Mouse (Mus musculus): ENCODE measurements around the gene Scai. TPM values are rescaled to one million over a fixed set of nuclear protein-coding genes. Genes with fewer than 3 reads are reported as not detected.
"Not testable (repeated sequence)": the region's sequence is repeated elsewhere in the genome, so short reads cannot be mapped to it uniquely, and the experiment has no call there.

Gene Scai
- polyA plus RNA-seq, 1 experiment from 2014 or later = 16.6 TPM

DNA sequence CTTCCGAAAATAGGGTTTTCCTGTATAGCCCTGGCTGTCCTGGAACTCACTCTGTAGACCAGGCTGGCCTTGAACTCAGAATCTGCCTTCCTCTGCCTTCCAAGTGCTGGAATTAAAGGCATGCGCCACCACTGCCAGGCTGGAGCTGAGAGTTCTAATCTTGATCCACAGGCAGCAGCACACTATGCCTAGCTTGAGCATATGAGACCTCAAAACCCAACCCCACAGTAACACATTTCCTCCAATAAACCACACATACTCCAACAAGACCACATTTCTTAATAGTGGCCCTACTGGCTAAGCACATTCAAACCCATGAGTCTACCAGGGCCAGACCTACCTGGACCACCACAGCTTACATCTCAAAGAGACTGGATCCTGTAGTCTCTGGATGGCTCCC is 74.0 kb downstream of the Scai start:
- WGBS = 92% methylated on average over 2 of the region's 2 CpGs
- peaks cover 15% of the 10 kb centered on the region; the same call in 1 of the 2 replicates for H3K36me3 ChIP-seq (ENCODE audit: control insufficient read depth, insufficient read depth, low read length)
- ATAC-seq (ENCODE audit: insufficient number of reproducible peaks, insufficient read depth, low FRiP score, low read depth) = no peak

DNA sequence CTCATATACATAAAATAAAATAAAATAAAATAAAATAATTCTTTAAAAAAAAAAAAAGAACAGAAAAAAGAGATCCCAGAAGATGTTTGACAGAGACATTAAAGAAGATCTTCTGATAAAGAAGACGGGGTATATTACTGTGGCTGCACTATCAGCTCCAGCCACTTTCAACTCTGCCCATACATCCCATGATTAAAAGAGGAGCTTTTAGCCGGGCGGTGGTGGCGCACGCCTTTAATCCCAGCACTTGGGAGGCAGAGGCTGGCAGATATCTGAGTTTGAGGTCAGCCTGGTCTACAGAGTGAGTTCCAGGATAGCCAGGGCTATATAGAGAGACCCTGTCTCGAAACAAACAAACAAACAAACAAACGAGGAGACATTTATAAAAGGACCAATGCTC is 76.4 kb downstream of the Scai start:
- H3K27me3 ChIP-seq (ENCODE audit: control insufficient read depth, insufficient read depth, low read length) = no peaks in the 10 kb centered on the region
- no peak overlapping the region for H3K4me2 ChIP-seq (replicated peaks; ENCODE audit: low read depth, low read length)
- H3K9me3 ChIP-seq (ENCODE audit: control insufficient read depth, low read depth, low read length) = no peaks in the 10 kb centered on the region
- H3K4me1 ChIP-seq (ENCODE audit: control insufficient read depth, insufficient read depth, low read length) = no peaks in the 10 kb centered on the region
- no peak overlapping the region for H3K27ac ChIP-seq (ENCODE audit: low read length)
- no peak overlapping the region for H3K4me3 ChIP-seq (ENCODE audit: low read depth, low read length)
- ATAC-seq (ENCODE audit: insufficient number of reproducible peaks, insufficient read depth, low FRiP score, low read depth) = no peak
- no peak overlapping the region for H3K9ac ChIP-seq (replicated peaks; ENCODE audit: low read depth, low read length)
- peaks cover 10% of the 10 kb centered on the region; the same call in 1 of the 2 replicates for H3K36me3 ChIP-seq (ENCODE audit: control insufficient read depth, insufficient read depth, low read length)
- WGBS = 89% methylated on average over 7 of the region's 7 CpGs

More for the DNA sequence above, 74.0 kb downstream of the Scai start:
- Histone ChIP-seq H3K4me1 (ENCODE audit: control insufficient read depth, insufficient read depth, low read length) (no peaks in the 10 kb centered on the region), H3K9me3 (ENCODE audit: control insufficient read depth, low read depth, low read length) (no peaks in the 10 kb centered on the region), H3K4me2 (replicated peaks; ENCODE audit: low read depth, low read length) (no peak overlapping the region), H3K4me3 (ENCODE audit: low read depth, low read length) (no peak overlapping the region), H3K9ac (replicated peaks; ENCODE audit: low read depth, low read length) (no peak overlapping the region), H3K27me3 (ENCODE audit: control insufficient read depth, insufficient read depth, low read length) (no peaks in the 10 kb centered on the region), H3K27ac (ENCODE audit: low read length) (no peak overlapping the region)

DNA sequence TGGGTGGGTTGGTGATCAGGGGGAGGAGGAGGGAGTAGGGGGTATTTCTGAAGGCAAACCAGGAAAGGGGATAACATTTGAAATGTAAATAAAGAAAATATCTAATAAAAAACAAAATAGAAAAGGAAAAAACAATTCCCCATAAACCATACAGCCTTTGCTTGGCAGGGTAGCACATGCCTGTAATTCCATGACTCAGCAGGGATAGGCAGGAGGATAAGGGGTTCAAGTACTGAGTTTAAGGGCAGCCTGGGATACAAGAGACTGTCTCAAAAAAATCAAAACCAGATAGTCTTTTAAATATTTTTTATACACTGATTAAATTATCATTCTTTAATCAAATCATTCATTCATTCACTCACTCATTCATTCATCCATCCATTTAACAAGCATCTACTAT is 80.0 kb downstream of the Scai start:
- no peak for ATAC-seq (ENCODE audit: insufficient number of reproducible peaks, insufficient read depth, low FRiP score, low read depth)

GRCm38 (mm10) chr2:39109712-39110111 is 80.8 kb downstream of the Scai start:
- not testable (repeated sequence) for H3K4me2 ChIP-seq (replicated peaks; ENCODE audit: low read depth, low read length); H3K27ac ChIP-seq (ENCODE audit: low read length); ATAC-seq (ENCODE audit: insufficient number of reproducible peaks, insufficient read depth, low FRiP score, low read depth); H3K9me3 ChIP-seq (ENCODE audit: control insufficient read depth, low read depth, low read length); H3K36me3 ChIP-seq (ENCODE audit: control insufficient read depth, insufficient read depth, low read length); H3K9ac ChIP-seq (replicated peaks; ENCODE audit: low read depth, low read length); H3K4me1 ChIP-seq (ENCODE audit: control insufficient read depth, insufficient read depth, low read length); H3K27me3 ChIP-seq (ENCODE audit: control insufficient read depth, insufficient read depth, low read length); H3K4me3 ChIP-seq (ENCODE audit: low read depth, low read length)

More for the DNA sequence above, 80.0 kb downstream of the Scai start:
- no peak overlapping the region for H3K27ac ChIP-seq (ENCODE audit: low read length)
- no peaks in the 10 kb centered on the region for H3K4me1 ChIP-seq (ENCODE audit: control insufficient read depth, insufficient read depth, low read length)
- H3K4me3 ChIP-seq (ENCODE audit: low read depth, low read length) = no peak overlapping the region
- H3K27me3 ChIP-seq (ENCODE audit: control insufficient read depth, insufficient read depth, low read length) = no peaks in the 10 kb centered on the region
- no peak overlapping the region for H3K4me2 ChIP-seq (replicated peaks; ENCODE audit: low read depth, low read length)
- no peaks in the 10 kb centered on the region for H3K9me3 ChIP-seq (ENCODE audit: control insufficient read depth, low read depth, low read length)
- peaks cover 4% of the 10 kb centered on the region; the same call in 1 of the 2 replicates for H3K36me3 ChIP-seq (ENCODE audit: control insufficient read depth, insufficient read depth, low read length)
- H3K9ac ChIP-seq (replicated peaks; ENCODE audit: low read depth, low read length) = no peak overlapping the region

- not testable (repeated sequence) for H3K27ac ChIP-seq (ENCODE audit: low read length); H3K36me3 ChIP-seq (ENCODE audit: control insufficient read depth, insufficient read depth, low read length)
- WGBS = 91% methylated on average over 1 of the region's 1 CpGs
These were observed 90.6 kb downstream of the Scai start for GRCm38 (mm10) chr2:39099951-39100350.

DNA sequence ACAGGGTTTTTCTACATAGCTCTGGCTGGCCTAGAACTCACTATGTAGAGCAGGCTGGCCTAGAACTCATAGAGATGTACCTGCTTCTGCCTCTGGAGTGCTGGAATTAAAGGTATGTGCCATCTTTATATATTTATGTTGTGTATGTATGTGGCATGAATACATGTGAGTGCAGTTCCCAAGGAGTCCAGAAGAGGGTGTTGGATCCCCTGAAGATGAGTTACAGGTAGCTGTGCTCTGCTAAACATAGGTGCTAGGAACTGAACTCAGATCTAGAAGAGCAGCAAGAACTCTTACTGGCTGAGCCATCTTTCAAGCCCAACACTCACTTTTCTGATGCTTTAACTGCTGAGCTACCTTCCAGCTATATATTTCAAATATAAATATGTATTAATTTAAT is 92.5 kb downstream of the Scai start:
- no peaks in the 10 kb centered on the region for H3K27me3 ChIP-seq (ENCODE audit: control insufficient read depth, insufficient read depth, low read length)
- no peak overlapping the region for H3K4me3 ChIP-seq (ENCODE audit: low read depth, low read length)
- no peak for ATAC-seq (ENCODE audit: insufficient number of reproducible peaks, insufficient read depth, low FRiP score, low read depth)
- H3K36me3 ChIP-seq (ENCODE audit: control insufficient read depth, insufficient read depth, low read length) = peaks cover 6% of the 10 kb centered on the region; the same call in 1 of the 2 replicates
- H3K4me2 ChIP-seq (replicated peaks; ENCODE audit: low read depth, low read length) = no peak overlapping the region
- no peak overlapping the region for H3K9ac ChIP-seq (replicated peaks; ENCODE audit: low read depth, low read length)
- no peaks in the 10 kb centered on the region for H3K4me1 ChIP-seq (ENCODE audit: control insufficient read depth, insufficient read depth, low read length)
- H3K27ac ChIP-seq (ENCODE audit: low read length) = no peak overlapping the region
- H3K9me3 ChIP-seq (ENCODE audit: control insufficient read depth, low read depth, low read length) = no peaks in the 10 kb centered on the region

More at GRCm38 (mm10) chr2:39099951-39100350, 90.6 kb downstream of the Scai start:
- H3K4me3 ChIP-seq (ENCODE audit: low read depth, low read length); H3K4me2 ChIP-seq (replicated peaks; ENCODE audit: low read depth, low read length); H3K9ac ChIP-seq (replicated peaks; ENCODE audit: low read depth, low read length); ATAC-seq (ENCODE audit: insufficient number of reproducible peaks, insufficient read depth, low FRiP score, low read depth); H3K27me3 ChIP-seq (ENCODE audit: control insufficient read depth, insufficient read depth, low read length); H3K9me3 ChIP-seq (ENCODE audit: control insufficient read depth, low read depth, low read length); H3K4me1 ChIP-seq (ENCODE audit: control insufficient read depth, insufficient read depth, low read length): not testable (repeated sequence)

DNA sequence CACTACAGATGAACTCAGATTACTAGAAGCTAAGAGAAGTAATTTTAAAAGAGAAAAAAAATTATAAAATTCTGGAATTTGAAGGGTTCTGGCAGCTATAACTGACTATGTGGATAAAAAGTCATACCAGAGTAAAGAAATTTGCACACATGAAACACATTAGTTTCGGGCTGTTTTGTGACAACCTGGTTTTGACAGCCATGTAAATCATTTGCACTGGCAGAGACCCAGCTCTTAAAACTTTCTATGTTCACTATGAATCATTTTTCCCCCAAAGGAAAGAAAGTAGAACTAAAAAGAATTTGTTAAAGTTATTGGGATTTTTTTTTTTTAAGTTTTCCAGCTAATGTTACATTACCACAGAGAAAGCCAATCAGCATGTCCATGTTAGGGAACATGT is 98.6 kb downstream of the Scai start:
- no peaks in the 10 kb centered on the region for H3K27me3 ChIP-seq (ENCODE audit: control insufficient read depth, insufficient read depth, low read length)
- 70% methylated on average over 1 of the region's 1 CpGs for WGBS
- no peak overlapping the region for H3K27ac ChIP-seq (ENCODE audit: low read length)
- no peak for ATAC-seq (ENCODE audit: insufficient number of reproducible peaks, insufficient read depth, low FRiP score, low read depth)
- peaks cover 6% of the 10 kb centered on the region; the same call in 1 of the 2 replicates for H3K36me3 ChIP-seq (ENCODE audit: control insufficient read depth, insufficient read depth, low read length)
- H3K4me1 ChIP-seq (ENCODE audit: control insufficient read depth, insufficient read depth, low read length) = no peaks in the 10 kb centered on the region
- no peak overlapping the region for H3K4me2 ChIP-seq (replicated peaks; ENCODE audit: low read depth, low read length)
- H3K9me3 ChIP-seq (ENCODE audit: control insufficient read depth, low read depth, low read length) = no peaks in the 10 kb centered on the region
- H3K4me3 ChIP-seq (ENCODE audit: low read depth, low read length) = no peak overlapping the region
- H3K9ac ChIP-seq (replicated peaks; ENCODE audit: low read depth, low read length) = no peak overlapping the region

- Histone ChIP-seq H3K27me3 (ENCODE audit: control insufficient read depth, insufficient read depth, low read length) (no peaks in the 10 kb centered on the region), H3K4me1 (ENCODE audit: control insufficient read depth, insufficient read depth, low read length) (no peaks in the 10 kb centered on the region), H3K4me3 (ENCODE audit: low read depth, low read length) (no peak overlapping the region), H3K9me3 (ENCODE audit: control insufficient read depth, low read depth, low read length) (no peaks in the 10 kb centered on the region), H3K27ac (ENCODE audit: low read length) (no peak overlapping the region), H3K4me2 (replicated peaks; ENCODE audit: low read depth, low read length) (no peak overlapping the region), H3K9ac (replicated peaks; ENCODE audit: low read depth, low read length) (no peak overlapping the region), H3K36me3 (ENCODE audit: control insufficient read depth, insufficient read depth, low read length) (peaks cover 7% of the 10 kb centered on the region)
- 83% methylated on average over 3 of the region's 3 CpGs for WGBS
- no peak for ATAC-seq (ENCODE audit: insufficient number of reproducible peaks, insufficient read depth, low FRiP score, low read depth)
These were observed 107.8 kb downstream of the Scai start for GRCm38 (mm10) chr2:39082706-39083105.

- Histone ChIP-seq H3K4me1 (ENCODE audit: control insufficient read depth, insufficient read depth, low read length) (no peaks in the 10 kb centered on the region), H3K4me3 (ENCODE audit: low read depth, low read length) (no peak overlapping the region), H3K36me3 (ENCODE audit: control insufficient read depth, insufficient read depth, low read length) (no peaks in the 10 kb centered on the region), H3K9me3 (ENCODE audit: control insufficient read depth, low read depth, low read length) (no peaks in the 10 kb centered on the region), H3K4me2 (replicated peaks; ENCODE audit: low read depth, low read length) (no peak overlapping the region), H3K27ac (ENCODE audit: low read length) (no peak overlapping the region), H3K9ac (replicated peaks; ENCODE audit: low read depth, low read length) (no peak overlapping the region), H3K27me3 (ENCODE audit: control insufficient read depth, insufficient read depth, low read length) (no peaks in the 10 kb centered on the region)
- ATAC-seq (ENCODE audit: insufficient number of reproducible peaks, insufficient read depth, low FRiP score, low read depth) = no peak
These were observed 119.9 kb downstream of the Scai start for GRCm38 (mm10) chr2:39070666-39071065.
